Mouse (Mus musculus) small intestine, adult 2 months (tissue): ENCODE measurements at regions not wholly inside any gene's neighbourhood (a gene's known extent, or its start where the extent isn't known, plus 50 kb on each side); places are given as distances from the start of the nearest gene placed in this dataset.

ENCODE experiments used
- CTCF ChIP-seq: fragments of 200-500 bp; IDR thresholded peaks from 2 replicates; pipeline ENCODE4 v1.5.1; 2012; ENCODE audit warnings: low read depth, mild to moderate bottlenecking, control low read depth, inconsistent platforms, low read length, moderate library complexity, mixed read lengths; ENCODE audit not compliant: insufficient replicate concordance, insufficient read length; ENCODE audit errors: extremely low read depth
- POLR2A ChIP-seq: fragments of 200-500 bp; IDR thresholded peaks from 2 replicates; pipeline ENCODE4 v1.6.1; 2012; ENCODE audit warnings: low read depth, mild to moderate bottlenecking, control low read depth, inconsistent platforms, low read length, moderate library complexity

DNA sequence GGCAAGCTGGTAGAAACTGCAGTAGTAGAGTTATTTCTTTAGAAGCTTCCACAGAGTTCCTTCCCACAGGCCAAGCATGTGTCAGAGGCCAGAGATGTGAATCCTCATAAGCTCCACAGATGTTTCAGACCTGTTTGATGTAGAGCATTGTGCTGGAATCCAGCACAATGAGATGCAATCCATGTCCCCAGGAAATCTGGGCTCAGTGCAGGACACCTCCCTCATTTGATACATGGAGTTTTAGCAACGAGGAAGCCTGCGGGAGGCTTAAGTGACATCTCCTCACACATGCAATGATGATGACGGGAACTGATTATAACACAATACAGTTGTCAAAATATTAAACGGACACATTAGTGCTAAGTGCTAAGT is 133.7 kb downstream of the Slc30a10 start:
- TF ChIP-seq POLR2A (no peak), CTCF (no peak)
